Mouse (Mus musculus) kidney, adult 2 months (tissue): ENCODE data around the gene Tbc1d4.

Experiments used
- CTCF ChIP-seq: fragments of 200-500 bp; conservative IDR thresholded peaks from 2 replicates; pipeline ENCODE4 v1.5.1; 2011; ENCODE audit warnings: low read depth, mild to moderate bottlenecking, control low read depth, low read length, moderate library complexity, mixed read lengths; ENCODE audit not compliant: insufficient read depth, insufficient read length
- POLR2A ChIP-seq: fragments of 200-500 bp; IDR thresholded peaks from one replicate; pipeline ENCODE4 v1.6.1; 2011; ENCODE audit warnings: low read depth, low read length, control low read depth

DNA sequence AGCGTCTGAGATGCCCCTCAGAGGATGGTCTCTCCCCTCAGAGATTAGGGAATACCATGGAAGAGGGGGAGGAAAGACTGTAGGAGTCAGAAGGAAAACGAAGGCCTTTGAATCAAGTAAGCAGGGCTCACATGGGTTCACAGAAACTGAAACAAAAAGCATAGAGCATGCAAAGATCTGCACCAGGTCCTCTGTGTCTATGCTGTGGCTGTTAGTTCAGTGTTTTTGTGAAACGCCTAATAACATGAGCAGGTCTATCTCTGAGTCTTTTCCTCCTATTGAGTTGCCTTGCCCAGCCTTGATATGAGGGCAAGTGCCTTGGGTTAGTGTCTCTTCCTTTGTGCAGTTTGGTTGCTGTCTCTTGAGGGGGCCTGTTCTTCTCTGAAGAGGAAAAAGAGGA is 49.5 kb downstream of the Tbc1d4 start:
- TF ChIP-seq CTCF, result no peak
- no peak for TF ChIP-seq POLR2A
